Mouse (Mus musculus): Measurements from ENCODE around the gene Brsk1. TPM values are rescaled to one million over a fixed set of nuclear protein-coding genes. Genes with fewer than 3 reads are reported as not detected.
A peak's percentile ranks its signal among the peaks of the same experiment; 100 is the strongest.

The Brsk1 gene
- polyA plus RNA-seq, 1 experiment: 53.3 TPM

DNA sequence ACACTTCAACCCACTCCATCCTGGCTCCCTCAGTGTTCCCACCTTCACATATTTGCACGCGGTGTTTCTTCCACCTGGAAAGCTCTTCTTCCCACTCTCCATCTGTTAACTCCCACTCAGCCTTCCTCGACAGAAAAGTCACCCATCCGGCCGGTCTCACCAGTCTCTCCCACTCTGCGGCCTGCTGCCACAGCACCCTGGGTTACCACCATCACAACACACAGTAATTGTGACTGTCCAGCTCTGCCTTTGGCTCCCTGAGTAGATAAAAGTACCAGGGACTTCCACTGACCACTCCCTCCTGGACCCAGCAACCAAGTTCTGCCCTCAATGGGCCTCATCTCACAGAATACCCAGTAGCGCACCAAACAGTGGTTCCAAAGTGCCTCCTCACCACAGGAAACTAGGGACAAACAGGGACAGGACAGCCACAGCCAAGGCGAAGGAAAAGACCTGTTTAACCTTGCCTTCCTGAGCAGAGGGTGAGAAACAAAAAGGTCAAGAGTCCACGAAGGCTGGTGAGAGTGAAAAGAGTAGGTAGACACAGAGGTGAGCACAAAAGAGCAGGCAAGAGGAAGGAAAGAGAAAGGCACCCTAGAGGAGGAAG, 32.8 kb upstream of the Brsk1 start:
- TF ChIP-seq CTCF (IDR thresholded peaks at IDR 0.05; ENCODE audit: control insufficient read depth, insufficient read depth, insufficient replicate concordance, low read depth, low read length): no peak
- no peak for TF ChIP-seq POLR2A (IDR thresholded peaks at IDR 0.05; ENCODE audit: control insufficient read depth, low read depth, low read length)
- Histone ChIP-seq H3K36me3 (ENCODE audit: control insufficient read depth, insufficient read depth, low read length) (no peaks in the 10 kb centered on the region), H3K4me3 (ENCODE audit: control insufficient read depth, low read depth, low read length) (peak overlapping the region; percentile 86), H3K4me1 (ENCODE audit: control insufficient read depth, insufficient read depth, low read length) (peaks cover 9% of the 10 kb centered on the region; the same call in 1 of the 2 replicates), H3K27me3 (ENCODE audit: control insufficient read depth, insufficient read depth, low read length) (no peaks in the 10 kb centered on the region), H3K27ac (ENCODE audit: control insufficient read depth, insufficient read depth, low read depth, low read length) (peak overlapping the region; percentile 39)

- H3K4me3 ChIP-seq (ENCODE audit: control insufficient read depth, low read depth, low read length): peak overlapping the region; percentile 86
- no peaks in the 10 kb centered on the region for H3K36me3 ChIP-seq (ENCODE audit: control insufficient read depth, insufficient read depth, low read length)
- H3K27me3 ChIP-seq (ENCODE audit: control insufficient read depth, insufficient read depth, low read length): no peaks in the 10 kb centered on the region
- TF ChIP-seq CTCF (IDR thresholded peaks at IDR 0.05; ENCODE audit: control insufficient read depth, insufficient read depth, insufficient replicate concordance, low read depth, low read length): no peak
- no peak for TF ChIP-seq POLR2A (IDR thresholded peaks at IDR 0.05; ENCODE audit: control insufficient read depth, low read depth, low read length)
- peaks cover 9% of the 10 kb centered on the region; the same call in 1 of the 2 replicates for H3K4me1 ChIP-seq (ENCODE audit: control insufficient read depth, insufficient read depth, low read length)
- H3K27ac ChIP-seq (ENCODE audit: control insufficient read depth, insufficient read depth, low read depth, low read length): peak overlapping the region; percentile 86
These were observed 32.1 kb upstream of the Brsk1 start for GRCm38 (mm10) chr7:4658128-4658907.

DNA sequence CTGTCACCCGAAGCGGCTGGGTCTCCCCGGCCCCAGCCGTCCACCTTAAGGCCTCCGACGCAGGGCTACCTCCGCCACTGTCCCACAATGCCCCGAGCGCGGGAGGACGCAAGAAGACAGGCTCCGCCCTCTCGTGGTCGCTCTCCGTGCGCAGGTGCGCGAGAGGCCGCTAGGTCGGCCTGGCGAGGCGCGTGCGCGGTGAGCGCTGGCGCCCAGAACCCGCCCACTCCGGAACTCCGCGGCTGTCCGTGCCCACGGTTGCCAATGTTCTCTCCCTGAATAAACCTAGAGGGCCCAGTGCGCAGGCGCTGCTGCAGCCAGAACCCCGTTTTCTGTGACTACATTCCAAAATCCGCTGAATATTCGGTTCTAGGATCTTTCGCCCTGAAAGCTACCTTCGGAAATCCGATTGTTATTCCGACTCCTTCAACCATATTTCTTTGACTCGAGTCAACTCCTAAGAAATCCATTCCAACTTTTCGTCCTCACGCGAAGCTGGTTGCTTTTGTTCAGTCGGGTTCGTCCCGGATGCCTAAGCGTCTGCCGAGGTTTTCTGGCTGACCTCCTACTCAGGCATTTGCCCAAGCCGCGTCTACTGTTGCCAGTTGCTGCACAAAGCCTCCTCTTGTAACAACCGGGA, 31.4 kb upstream of the Brsk1 start, which contains the start of gene Ppp6r1:
TSS of gene Ppp6r1 (minus strand) at position 108 of the 640 bp plus-strand sequence.
- no peaks in the 10 kb centered on the region for H3K36me3 ChIP-seq (ENCODE audit: control insufficient read depth, insufficient read depth, low read length)
- H3K27me3 ChIP-seq (ENCODE audit: control insufficient read depth, insufficient read depth, low read length): no peaks in the 10 kb centered on the region
- H3K4me1 ChIP-seq (ENCODE audit: control insufficient read depth, insufficient read depth, low read length): peaks cover 9% of the 10 kb centered on the region; the same call in 1 of the 2 replicates
- peak within 1 kb of the TSS; percentile 86 for H3K27ac ChIP-seq (ENCODE audit: control insufficient read depth, insufficient read depth, low read depth, low read length)
- TF ChIP-seq CTCF (IDR thresholded peaks at IDR 0.05; ENCODE audit: control insufficient read depth, insufficient read depth, insufficient replicate concordance, low read depth, low read length) (no peak), POLR2A (IDR thresholded peaks at IDR 0.05; ENCODE audit: control insufficient read depth, low read depth, low read length) (peak; percentile 95)
- H3K4me3 ChIP-seq (ENCODE audit: control insufficient read depth, low read depth, low read length): peak within 1 kb of the TSS; percentile 86

GRCm38 (mm10) chr7:4659911-4660443, 30.4 kb upstream of the Brsk1 start:
- peak overlapping the region; percentile 14 for H3K27ac ChIP-seq (ENCODE audit: control insufficient read depth, insufficient read depth, low read depth, low read length)

DNA sequence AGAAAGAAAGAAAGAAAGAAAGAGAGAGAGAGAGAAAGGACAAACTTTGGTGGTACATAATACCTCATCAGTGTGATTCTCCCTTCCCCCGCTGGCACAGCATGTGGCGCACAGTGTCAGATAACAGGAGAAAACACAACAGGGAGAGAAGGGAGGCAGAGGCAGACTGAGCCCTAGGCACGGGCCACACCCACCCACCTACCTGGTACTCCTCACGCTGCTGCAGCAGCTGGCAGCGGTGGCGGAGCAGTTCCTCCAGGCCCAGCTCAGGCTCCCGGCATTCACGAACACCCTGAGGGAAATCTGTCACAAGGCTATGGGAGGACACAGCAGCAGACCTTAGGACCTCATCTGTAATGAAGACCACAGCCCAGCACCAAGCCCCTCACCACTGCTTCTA, 27.2 kb upstream of the Brsk1 start:
- Histone ChIP-seq H3K27ac (ENCODE audit: control insufficient read depth, insufficient read depth, low read depth, low read length) (no peak overlapping the region), H3K4me1 (ENCODE audit: control insufficient read depth, insufficient read depth, low read length) (peaks cover 2% of the 10 kb centered on the region; the same call in 1 of the 2 replicates), H3K27me3 (ENCODE audit: control insufficient read depth, insufficient read depth, low read length) (no peaks in the 10 kb centered on the region), H3K4me3 (ENCODE audit: control insufficient read depth, low read depth, low read length) (no peak overlapping the region), H3K36me3 (ENCODE audit: control insufficient read depth, insufficient read depth, low read length) (no peaks in the 10 kb centered on the region; the same call in 1 of the 2 replicates)
- TF ChIP-seq POLR2A (IDR thresholded peaks at IDR 0.05; ENCODE audit: control insufficient read depth, low read depth, low read length) (no peak), CTCF (IDR thresholded peaks at IDR 0.05; ENCODE audit: control insufficient read depth, insufficient read depth, insufficient replicate concordance, low read depth, low read length) (no peak)

More at GRCm38 (mm10) chr7:4659911-4660443, 30.4 kb upstream of the Brsk1 start:
- Histone ChIP-seq H3K4me1 (ENCODE audit: control insufficient read depth, insufficient read depth, low read length) (peaks cover 9% of the 10 kb centered on the region; the same call in 1 of the 2 replicates), H3K36me3 (ENCODE audit: control insufficient read depth, insufficient read depth, low read length) (no peaks in the 10 kb centered on the region; the same call in 1 of the 2 replicates), H3K4me3 (ENCODE audit: control insufficient read depth, low read depth, low read length) (peak overlapping the region; percentile 86), H3K27me3 (ENCODE audit: control insufficient read depth, insufficient read depth, low read length) (no peaks in the 10 kb centered on the region)
- TF ChIP-seq POLR2A (IDR thresholded peaks at IDR 0.05; ENCODE audit: control insufficient read depth, low read depth, low read length) (no peak), CTCF (IDR thresholded peaks at IDR 0.05; ENCODE audit: control insufficient read depth, insufficient read depth, insufficient replicate concordance, low read depth, low read length) (no peak)

DNA sequence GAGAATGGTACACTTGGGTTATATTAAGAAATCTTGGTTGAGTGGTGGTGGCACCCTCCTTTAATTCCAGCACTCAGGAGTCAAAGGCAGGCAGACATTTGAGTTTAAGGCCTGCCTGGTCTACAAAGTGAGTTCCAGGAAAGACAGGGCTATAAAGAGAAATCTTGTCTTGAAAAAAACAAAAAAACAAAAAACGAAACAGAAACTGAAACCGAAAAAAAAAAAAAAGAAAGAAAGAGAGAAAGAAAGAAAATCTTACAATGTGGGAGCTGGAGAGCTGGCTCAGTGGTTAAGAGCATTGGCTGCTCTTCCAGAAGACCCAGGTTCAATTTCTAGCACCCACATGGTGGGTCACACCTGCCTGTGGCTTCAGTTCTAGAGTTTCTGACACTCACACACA, 26.7 kb upstream of the Brsk1 start:
- TF ChIP-seq CTCF (IDR thresholded peaks at IDR 0.05; ENCODE audit: control insufficient read depth, insufficient read depth, insufficient replicate concordance, low read depth, low read length) (no peak), POLR2A (IDR thresholded peaks at IDR 0.05; ENCODE audit: control insufficient read depth, low read depth, low read length) (no peak)
- no peaks in the 10 kb centered on the region for H3K27me3 ChIP-seq (ENCODE audit: control insufficient read depth, insufficient read depth, low read length)
- H3K4me1 ChIP-seq (ENCODE audit: control insufficient read depth, insufficient read depth, low read length): peaks cover 2% of the 10 kb centered on the region; the same call in 1 of the 2 replicates
- H3K27ac ChIP-seq (ENCODE audit: control insufficient read depth, insufficient read depth, low read depth, low read length): no peak overlapping the region
- H3K4me3 ChIP-seq (ENCODE audit: control insufficient read depth, low read depth, low read length): no peak overlapping the region
- no peaks in the 10 kb centered on the region; the same call in 1 of the 2 replicates for H3K36me3 ChIP-seq (ENCODE audit: control insufficient read depth, insufficient read depth, low read length)
